Mouse (Mus musculus) heart, adult 8-10 months (tissue): ENCODE measurements around the gene Tmem106a. TPM values are rescaled to one million over a fixed set of nuclear protein-coding genes. Genes with fewer than 3 reads are reported as not detected.

Experiments
- DNase-seq: peaks from one replicate; pipeline ENCODE4 v3.0.0; 2022; ENCODE audit warnings: low spot score
- total RNA-seq, 4 experiments: library from RNA; stranded (reverse); gene quantifications; 2 replicates each; pipeline ENCODE4 v1.2.4; 2022

Gene Tmem106a
- total RNA-seq, 4 experiments from 2014 or later, result 3.8 to 6.8 (median 4.1) TPM

DNA sequence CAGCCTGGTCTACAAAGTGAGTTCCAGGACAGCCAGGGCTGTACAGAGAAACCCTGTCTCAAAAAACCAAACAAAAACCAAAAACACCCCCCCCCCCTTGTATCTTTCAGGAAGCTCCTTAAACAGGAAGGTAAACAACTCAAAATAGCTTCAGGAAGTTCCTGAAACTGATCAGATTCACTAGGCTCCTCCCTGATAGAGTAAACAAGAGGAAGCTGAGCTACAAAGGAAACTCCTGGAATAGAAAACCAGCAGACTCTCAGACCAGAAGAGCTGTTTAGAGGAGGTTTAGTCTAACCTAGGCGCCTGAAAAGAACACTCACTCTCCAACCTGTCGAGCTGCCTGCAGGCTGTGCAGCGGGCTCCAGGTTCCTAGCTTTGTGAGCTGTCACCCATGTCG, 57.7 kb downstream of the Tmem106a start:
- DNase-seq, result no peak

DNA sequence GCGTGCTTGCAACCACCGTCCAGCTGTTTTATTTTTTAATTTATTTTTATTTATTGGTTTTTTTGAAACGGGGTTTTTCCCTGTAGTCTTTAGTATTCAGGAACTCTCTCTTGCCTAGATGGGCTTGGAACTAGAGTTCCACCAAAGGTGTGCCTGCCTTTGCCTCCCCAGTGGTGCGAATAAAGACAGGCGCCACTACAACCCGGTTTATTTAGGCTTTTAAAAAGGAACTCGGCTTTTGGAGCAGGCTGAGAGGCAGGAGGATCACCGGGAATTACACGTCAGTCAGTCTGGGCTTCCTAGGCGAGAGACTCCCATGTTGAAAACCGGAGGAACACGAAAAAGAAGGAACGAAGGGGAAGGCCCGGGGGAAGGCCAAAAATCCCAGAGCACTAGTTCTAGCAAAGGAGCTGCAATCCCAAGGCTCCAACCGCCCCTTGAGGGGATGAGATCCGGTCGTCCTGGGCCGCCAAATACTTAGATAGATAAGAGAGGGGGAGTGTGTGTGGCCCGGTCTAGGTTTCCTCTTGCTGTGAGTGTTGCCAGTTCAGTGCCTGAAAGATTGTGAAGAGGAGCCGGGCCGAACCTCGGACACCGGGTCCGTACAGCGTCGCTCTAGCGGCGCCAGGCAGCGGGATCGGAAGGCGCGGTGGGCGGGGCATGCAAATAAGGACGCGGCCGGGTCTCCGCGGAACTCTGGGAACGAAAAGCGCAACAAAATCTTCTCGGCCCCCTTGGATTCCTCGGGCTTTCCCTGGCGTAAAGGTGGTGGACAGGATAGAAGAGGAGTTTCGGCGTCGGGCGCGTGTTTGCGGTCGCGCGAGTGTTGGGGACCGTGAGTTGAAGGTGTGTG, 59.0 kb downstream of the Tmem106a start:
- DNase-seq, result peak; percentile 60

Other genes with a start within 250 kb of the Tmem106a start
- gene G6pc, start 214.7 kb upstream of the Tmem106a start, total RNA-seq, result not detected
- gene Aarsd1, start 164.6 kb upstream of the Tmem106a start, total RNA-seq, result 10 to 100 TPM; 12.3 to 25.8 (median 22.4) TPM
- 10 to 100 TPM in 1 of 4 experiments, 1 to 10 TPM in 3; 5.0 to 11.5 (median 6.8) TPM for gene Gm27029, start 157.4 kb upstream of the Tmem106a start, total RNA-seq
- 10 to 100 TPM; 10.5 to 13.1 (median 11.8) TPM for gene Rundc1, start 157.2 kb upstream of the Tmem106a start, total RNA-seq
- gene Ptges3l, start 156.9 kb upstream of the Tmem106a start, total RNA-seq, result 10 to 100 TPM; 46.5 to 67.8 (median 61.1) TPM
- 10 to 100 TPM; 29.2 to 41.5 (median 39.2) TPM for gene Rpl27, start 139.9 kb upstream of the Tmem106a start, total RNA-seq
- 10 to 100 TPM; 13.4 to 14.6 (median 13.9) TPM for gene Ifi35, start 133.8 kb upstream of the Tmem106a start, total RNA-seq
- 1 to 10 TPM; 5.3 to 7.5 (median 6.2) TPM for gene Rnd2, start 117.2 kb upstream of the Tmem106a start, total RNA-seq
- 10 to 100 TPM; 20.6 to 23.2 (median 21.8) TPM for gene Vat1, start 116.0 kb upstream of the Tmem106a start, total RNA-seq
- gene Brca1, start 30.3 kb upstream of the Tmem106a start, total RNA-seq, result under 1 TPM; 0.22 to 0.57 (median 0.35) TPM
- 100 to 1,000 TPM in 1 of 4 experiments, 10 to 100 TPM in 3; 91.5 to 100 (median 96.2) TPM for gene Nbr1, start 30.1 kb upstream of the Tmem106a start, total RNA-seq
- not detected for gene Gm11634, start 17.0 kb downstream of the Tmem106a start, total RNA-seq
- gene Rdm1, start 45.0 kb downstream of the Tmem106a start, total RNA-seq, result 10 to 100 TPM; 47.9 to 60.0 (median 55.8) TPM
- 10 to 100 TPM; 21.1 to 30.1 (median 27.0) TPM for gene Arl4d, start 83.3 kb downstream of the Tmem106a start, total RNA-seq
- gene Dhx8, start 150.7 kb downstream of the Tmem106a start, total RNA-seq, result 10 to 100 TPM; 13.6 to 15.8 (median 14.6) TPM
- gene Etv4, start 203.1 kb downstream of the Tmem106a start, total RNA-seq, result under 1 TPM in 2 of 4 experiments, not detected in 2; 0.68 to 0.86 TPM